Mouse (Mus musculus): Measurements from ENCODE around the gene Nrxn2.

The Nrxn2 gene

DNA sequence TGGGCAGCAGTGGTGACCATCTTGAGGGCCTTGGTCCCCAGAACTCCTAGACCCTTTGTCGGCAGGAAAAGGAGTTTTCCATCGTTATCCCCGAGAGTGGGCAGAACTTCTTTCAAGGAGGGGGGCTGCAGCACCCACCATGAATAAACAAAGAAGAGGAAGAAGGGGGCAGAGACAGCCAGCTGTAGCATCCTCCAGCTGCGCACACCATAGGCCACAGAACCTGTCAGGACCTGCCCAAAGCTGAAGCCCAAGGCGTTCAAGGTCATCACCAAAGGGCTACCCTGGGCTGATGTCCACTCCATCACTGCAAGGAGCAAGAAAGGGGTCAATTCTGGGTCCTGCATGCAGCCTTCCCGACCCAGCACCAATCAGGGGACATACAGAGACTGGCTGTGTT lies 121.7 kb downstream of the Nrxn2 start:
- CTCF ChIA-PET: no interaction called here

GRCm38 (mm10) chr19:6541521-6541920 lies 123.0 kb downstream of the Nrxn2 start:
- CTCF ChIA-PET: no interaction called here

DNA sequence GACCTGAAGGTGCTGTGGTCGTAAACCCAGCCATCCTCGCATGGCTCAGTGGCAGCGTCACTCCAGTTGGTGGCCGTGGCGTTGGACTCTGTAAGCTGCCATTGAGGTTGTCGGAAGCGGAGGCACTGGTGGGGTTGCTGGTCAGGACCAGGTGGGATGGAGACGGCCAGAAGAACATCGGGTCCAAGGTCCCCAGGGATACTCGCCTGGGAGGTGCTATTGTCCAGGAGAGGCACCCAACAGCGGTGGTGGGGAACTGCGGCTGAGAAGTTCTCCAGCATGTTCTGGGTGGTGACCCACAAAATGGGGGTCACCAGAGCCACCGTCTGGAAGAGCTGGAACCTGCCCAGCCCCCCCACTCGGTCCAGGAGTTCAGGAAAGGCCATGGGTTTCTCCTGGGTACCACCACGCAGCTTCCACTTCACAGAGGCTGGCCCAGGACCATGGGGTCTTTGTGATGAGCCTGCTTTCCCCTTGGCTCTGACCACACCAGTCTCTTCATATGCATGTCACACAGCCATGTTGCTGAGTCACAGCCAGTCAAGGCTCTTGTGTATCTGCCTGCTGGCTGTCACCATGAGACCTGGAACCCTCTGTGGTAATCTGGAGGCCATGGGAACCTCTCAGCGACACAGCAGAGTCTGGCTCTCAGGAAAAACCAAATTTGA lies 124.0 kb downstream of the Nrxn2 start, which contains the start of gene Slc22a12:
Gene Slc22a12 (minus strand): TSS at position 666 of the 668 bp plus-strand sequence.
- CTCF ChIA-PET: no interaction called here

DNA sequence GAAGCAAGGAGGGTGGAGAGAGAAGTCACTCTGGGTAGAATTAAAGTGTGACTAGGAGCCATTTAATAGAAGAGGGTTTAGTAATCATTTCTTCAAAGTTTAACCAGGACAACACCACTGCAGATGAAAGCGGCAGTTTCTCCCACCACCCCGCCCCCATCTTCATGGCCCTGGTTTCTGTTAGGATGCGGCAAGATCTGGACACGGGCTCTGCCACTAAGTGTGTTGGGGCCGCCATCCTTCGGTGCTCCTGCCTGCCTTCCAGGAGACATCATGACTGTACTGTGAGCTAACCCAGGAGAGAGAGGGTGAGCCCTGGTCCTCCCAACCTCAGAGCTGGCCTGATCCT lies 124.5 kb downstream of the Nrxn2 start:
- CTCF ChIA-PET: no interaction called here

- CTCF ChIA-PET: no interaction called here
Observed at GRCm38 (mm10) chr19:6543518-6543917, 125.0 kb downstream of the Nrxn2 start.

DNA sequence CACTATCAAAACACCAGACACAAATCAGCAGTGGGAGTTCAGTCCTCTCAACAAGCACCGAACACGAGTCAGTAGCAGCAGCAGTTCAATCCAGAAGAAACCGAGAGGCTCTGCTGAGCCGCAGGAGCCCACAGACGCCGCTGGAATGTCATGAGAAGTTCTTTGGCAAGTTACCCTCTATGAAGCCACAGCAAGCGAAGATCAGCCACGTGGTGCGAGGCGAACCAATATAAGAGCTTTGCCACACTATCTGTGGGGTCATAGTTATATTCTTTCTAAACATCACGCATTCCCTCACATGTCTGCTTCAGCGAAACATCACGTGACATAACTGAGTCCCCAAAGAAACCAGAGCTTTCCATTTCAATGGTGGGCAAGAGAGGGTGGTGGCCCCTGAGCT lies 126.2 kb downstream of the Nrxn2 start:
- CTCF ChIA-PET: interaction anchor here (0.6 kb wide), 1 partner anchor 332 kb away, joined by 3 read pairs; no protein-coding TSS in a partner anchor

DNA sequence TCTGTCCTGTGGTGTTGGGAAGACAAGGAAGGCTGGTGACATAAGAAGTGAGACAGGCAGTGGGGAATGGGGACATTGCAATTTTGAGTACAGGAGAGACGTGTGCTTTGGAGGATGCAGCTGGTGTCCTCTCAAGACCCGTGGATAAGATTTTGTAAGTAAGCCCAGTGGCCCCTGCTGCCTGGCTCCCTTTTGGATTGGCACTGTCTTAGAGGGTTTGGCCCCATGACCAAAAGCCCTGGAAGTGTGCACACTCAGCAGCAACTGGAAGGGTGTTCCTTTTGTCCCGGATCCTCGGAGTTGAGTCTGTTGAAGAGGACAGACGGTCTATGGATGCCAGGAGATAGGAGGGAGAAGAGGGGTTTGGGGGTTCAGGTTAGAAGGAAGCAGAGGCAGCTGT lies 127.0 kb downstream of the Nrxn2 start:
- CTCF ChIA-PET: no interaction called here

- CTCF ChIA-PET: no interaction called here
Observed at GRCm38 (mm10) chr19:6546096-6546495, 127.6 kb downstream of the Nrxn2 start.

GRCm38 (mm10) chr19:6547801-6548200 lies 129.3 kb downstream of the Nrxn2 start:
- CTCF ChIA-PET: no interaction called here

DNA sequence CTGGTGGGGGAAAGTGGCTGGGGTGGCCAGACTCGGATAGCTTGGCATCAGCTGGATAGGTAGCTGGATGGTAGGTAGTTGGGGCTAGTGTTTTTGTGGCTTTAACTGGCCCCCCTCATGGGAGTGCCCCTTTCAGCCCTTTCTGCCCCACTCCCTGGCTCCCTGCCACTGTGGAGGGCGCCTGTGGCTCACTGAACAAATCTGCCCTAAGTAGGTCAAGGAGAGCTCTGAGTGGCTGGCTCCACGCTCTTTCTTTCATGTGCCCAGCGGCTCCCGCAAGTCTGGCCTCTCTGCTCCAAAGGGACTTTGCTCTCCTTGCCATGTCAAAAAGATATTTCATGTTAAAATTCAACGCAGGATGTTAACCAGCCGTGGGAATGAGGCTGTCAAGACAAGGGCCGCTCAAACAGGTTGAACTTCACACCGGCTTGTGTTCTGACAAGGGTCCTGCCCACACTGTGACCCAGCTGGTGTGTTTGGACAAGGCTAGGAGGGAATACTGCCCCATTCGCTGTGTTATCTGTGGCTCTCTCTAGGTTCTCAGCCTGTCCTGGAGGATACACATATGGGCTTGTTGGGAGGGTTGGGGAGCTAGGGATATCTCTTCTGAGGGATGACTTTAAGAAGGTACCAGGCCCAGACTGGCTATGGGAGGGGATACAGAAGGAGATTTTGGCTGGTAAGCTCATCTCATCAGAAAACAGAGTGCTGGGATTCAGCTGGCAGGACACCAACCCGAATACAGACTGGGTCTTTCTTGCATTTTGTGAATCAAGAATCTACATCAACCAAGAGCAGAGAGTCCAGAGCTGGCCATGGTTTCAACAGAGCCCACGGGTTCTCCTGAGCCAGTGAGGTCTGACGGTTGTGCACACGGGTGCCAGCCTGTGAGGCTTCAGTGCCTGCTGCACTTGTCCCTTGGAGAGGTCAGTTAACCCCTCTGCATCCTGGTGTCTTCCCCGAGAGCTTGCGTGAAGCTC lies 130.2 kb downstream of the Nrxn2 start:
- CTCF ChIA-PET: no interaction called here

- CTCF ChIA-PET: no interaction called here
Observed at GRCm38 (mm10) chr19:6549566-6549965, 131.0 kb downstream of the Nrxn2 start.

GRCm38 (mm10) chr19:6551215-6551614 lies 132.7 kb downstream of the Nrxn2 start:
- CTCF ChIA-PET: interaction anchor here (0.6 to 1.1 kb wide), 3 partner anchors 14 to 139 kb away, joined by 5 to 10 read pairs (median 6); no protein-coding TSS in a partner anchor

DNA sequence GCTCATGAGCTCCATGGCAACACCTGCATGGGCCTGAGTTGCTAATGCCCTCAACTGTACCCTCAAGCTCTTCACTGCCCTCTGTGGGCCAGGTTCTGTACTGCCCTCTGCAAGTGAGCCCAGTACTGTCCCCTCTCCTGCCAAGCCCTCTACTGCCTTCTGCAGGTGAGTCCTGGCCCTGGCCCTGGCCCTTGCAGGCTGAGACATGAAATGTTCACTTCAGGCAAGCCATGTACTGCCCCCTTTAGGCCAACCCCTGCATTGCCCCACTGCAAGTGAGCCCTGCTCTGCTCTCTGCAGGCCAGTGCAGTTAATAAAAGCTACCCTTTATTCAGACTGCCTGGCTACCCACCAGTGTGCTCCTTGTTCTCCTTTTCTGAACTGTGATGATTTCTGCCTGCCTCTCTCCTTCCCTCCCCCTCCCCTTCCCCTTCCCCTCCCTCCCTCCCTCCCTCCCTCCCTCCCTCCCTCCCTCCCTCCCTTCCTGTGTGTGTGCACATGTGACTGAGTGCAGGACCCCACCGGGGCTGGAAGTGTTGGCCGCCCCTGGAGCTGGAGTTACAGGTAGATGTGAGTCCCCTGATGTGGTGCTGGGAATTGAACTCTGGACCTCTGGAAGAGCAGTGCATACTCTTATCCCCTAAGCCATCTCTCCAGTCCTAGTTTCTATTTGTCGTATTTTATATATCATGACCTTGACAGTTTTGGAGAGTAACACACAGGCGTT lies 133.9 kb downstream of the Nrxn2 start:
- CTCF ChIA-PET: interaction anchor here (0.6 kb wide), 1 partner anchor 279 kb away, joined by 4 read pairs; no protein-coding TSS in a partner anchor

DNA sequence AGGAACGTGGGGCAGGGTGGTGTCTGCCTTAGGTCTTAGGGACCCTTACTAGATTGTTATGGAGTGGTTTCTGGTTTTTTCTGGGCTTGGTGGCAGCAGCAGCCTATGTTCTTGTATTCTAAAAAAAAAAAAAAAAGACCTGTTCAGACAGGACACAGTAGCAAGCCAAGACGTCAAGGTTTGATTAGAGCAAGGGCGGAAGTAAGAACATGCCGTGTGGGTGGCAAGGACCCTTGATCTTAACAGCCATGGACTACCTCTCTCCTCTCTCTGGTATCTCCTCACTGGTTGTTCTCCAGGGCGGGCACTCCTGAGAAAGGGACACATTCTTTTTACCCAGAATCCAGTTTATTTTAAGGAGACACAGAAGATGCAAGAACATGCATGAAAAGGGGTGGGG lies 134.6 kb downstream of the Nrxn2 start:
- CTCF ChIA-PET: no interaction called here

DNA sequence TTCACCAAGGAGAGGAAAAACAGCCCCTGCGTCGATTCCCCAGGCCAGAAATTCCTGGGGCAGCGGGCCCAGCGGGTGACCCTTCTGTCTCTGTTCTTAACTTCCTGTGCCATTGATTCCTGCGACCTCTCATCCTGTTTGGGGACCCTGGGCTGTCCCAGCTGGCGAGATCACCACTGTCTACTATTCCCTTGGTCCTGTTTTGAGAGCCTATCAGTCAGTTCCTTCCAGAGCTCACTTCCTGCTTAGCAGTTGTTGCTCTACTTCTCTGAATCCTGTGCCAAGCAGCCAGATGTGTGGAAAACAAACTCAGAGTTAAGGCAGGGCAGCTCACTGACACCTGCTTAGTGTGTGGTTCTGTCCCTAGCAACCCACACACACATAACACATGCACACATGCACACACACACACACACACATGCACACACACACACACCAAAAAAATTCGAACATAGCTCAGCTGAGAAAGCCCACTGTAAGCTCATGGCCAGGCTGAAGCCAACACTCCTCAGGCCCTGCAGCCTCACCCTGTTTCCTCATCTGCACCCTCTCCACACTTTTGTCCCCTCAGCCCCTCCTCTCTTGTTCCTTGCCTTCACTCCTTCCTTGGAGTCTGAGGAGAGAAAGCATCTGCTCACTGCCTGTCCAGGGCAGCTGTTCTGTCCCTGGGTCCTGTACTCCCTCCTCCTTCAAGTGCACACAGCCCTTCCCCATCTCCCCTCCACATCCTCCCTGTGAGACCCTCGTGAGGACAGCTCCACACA lies 135.5 kb downstream of the Nrxn2 start:
- CTCF ChIA-PET: no interaction called here

- CTCF ChIA-PET: no interaction called here
Observed at GRCm38 (mm10) chr19:6559576-6559975, 141.0 kb downstream of the Nrxn2 start.

GRCm38 (mm10) chr19:6560246-6560815 lies 141.8 kb downstream of the Nrxn2 start:
- CTCF ChIA-PET: interaction anchor here (0.6 kb wide), 1 partner anchor 304 kb away, joined by 3 read pairs; no protein-coding TSS in a partner anchor

- CTCF ChIA-PET: interaction anchor here (1.1 kb wide), 1 partner anchor 14 kb away, joined by 10 read pairs; no protein-coding TSS in a partner anchor
Observed at GRCm38 (mm10) chr19:6565136-6565535, 146.6 kb downstream of the Nrxn2 start.

GRCm38 (mm10) chr19:6566450-6566849 lies 147.9 kb downstream of the Nrxn2 start:
- CTCF ChIA-PET: no interaction called here

DNA sequence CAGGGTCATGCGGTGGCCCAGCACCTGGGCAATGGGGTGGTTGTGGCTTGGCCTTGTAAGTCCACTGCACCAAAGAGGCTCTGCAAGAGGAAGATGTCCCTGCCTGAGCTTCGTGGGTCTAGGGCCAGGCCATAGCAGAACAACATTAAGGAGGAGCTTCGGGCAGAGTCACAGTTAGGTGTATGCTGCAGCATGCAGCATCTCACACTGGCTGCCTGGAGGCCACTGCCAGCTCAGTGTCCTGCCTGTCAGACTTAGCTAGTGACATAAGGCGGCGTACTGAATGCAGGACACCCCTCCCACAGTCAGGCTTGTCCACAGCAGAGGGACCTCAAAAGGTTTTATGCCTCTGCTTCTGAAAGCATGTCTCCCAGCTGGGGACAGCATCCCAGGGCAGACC lies 150.5 kb downstream of the Nrxn2 start:
- CTCF ChIA-PET: no interaction called here

DNA sequence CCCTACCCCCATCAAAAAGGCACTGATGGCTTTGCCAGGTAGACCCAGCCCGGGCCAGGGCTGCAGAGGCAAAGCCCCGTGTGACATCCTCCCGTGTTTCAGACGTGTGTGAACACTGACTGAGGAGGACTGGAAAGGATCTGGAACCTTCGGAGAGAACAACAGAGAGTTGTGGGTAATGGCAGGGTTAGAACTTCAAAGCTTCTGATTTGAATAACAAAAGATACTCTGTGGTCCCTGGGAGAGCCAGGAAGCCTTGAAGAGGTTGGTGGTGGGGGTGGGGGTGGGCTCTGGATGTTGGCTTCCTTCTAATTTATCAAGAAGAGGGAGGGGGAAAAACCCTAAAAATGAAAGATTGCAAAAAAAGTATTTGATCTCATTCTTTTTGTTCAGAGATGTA lies 151.0 kb downstream of the Nrxn2 start:
- CTCF ChIA-PET: no interaction called here

All from spleen, embryonic (tissue).